Mouse (Mus musculus) T-helper 1 cell (primary cell): Measurements from ENCODE around the gene Jmjd7.

Source experiments
- in situ Hi-C: fragments of 300-600 bp; cut with MboI, MseI; formaldehyde crosslinking; loops from one replicate; pipeline ENCODE4 v1.15.1; 2025; ENCODE audit warnings: high pct_unique_total_duplicates

Gene Jmjd7

GRCm38 (mm10) chr2:120011462-120012200 is 15.7 kb upstream of the Jmjd7 start:
- in situ Hi-C loops: no loop called here

DNA sequence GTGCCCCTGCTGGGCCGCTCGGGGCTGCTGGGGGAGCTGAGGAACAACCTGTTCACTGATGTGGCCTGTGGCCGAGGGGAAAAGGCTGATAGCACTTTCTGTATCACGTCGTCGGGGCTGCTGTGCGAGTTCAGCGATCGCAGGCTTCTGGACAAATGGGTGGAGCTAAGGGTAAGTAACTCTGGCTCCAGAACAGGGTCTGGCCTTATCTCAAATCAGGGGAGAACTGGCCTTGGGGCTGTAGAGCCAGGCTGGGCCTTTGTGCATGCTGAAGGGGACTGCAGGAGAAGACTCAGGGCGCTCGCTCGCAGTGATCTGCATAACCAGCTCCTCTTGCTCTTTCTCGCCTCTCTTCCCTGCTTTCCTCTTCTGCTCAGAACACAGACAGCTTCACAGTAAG is 14.4 kb upstream of the Jmjd7 start:
- in situ Hi-C loops: no loop called here

- in situ Hi-C loops: no loop called here
Observed at GRCm38 (mm10) chr2:120013831-120014486, 13.3 kb upstream of the Jmjd7 start.

- in situ Hi-C loops: loop anchor here (5.0 kb wide), 1 partner anchor 44 kb away; the partner anchor contains the start of gene Mapkbp1
Observed at GRCm38 (mm10) chr2:120015882-120016281, 11.4 kb upstream of the Jmjd7 start.

DNA sequence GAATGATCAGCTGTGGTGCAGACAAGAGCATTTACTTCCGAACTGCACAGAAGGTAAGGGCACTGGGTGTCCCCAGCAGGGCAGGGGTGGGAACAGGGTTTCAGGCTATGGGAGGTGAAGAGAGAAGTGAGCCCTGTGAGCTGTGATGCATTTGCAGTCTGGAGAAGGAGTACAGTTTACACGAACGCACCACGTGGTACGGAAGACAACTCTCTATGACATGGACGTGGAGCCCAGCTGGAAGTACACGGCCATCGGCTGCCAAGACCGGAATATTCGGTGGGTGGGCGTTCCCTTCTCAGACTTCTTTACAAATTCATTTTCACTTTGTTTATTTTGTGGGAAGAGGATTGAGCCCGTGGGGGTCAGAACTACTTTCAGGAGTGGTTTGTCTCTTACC is 9.7 kb upstream of the Jmjd7 start:
- in situ Hi-C loops: loop anchor here (5.0 kb wide), 1 partner anchor 45 kb away; the partner anchor contains the start of gene Mapkbp1

- in situ Hi-C loops: no loop called here
Observed at GRCm38 (mm10) chr2:120024337-120024736, 2.9 kb upstream of the Jmjd7 start.

- in situ Hi-C loops: no loop called here
Observed at GRCm38 (mm10) chr2:120027950-120028331, 658 bp downstream of the Jmjd7 start.

DNA sequence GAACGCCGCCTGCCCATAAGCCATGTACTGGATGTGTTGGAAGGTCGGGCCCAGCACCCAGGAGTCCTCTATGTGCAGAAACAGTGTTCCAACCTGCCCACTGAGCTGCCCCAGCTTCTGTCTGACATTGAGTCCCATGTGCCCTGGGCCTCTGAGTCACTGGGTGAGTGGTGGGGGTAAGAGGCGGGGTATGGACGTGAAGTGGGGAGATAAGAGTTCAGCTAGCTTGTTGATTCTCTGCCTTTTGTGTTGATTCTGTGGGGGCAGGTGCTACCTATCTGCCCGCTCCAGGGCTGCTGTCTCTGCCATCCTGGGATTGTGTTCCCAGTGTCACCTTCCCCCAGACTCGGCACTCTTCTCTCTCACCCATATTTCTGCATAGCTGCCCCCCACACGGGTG is 3.1 kb downstream of the Jmjd7 start:
- in situ Hi-C loops: no loop called here

DNA sequence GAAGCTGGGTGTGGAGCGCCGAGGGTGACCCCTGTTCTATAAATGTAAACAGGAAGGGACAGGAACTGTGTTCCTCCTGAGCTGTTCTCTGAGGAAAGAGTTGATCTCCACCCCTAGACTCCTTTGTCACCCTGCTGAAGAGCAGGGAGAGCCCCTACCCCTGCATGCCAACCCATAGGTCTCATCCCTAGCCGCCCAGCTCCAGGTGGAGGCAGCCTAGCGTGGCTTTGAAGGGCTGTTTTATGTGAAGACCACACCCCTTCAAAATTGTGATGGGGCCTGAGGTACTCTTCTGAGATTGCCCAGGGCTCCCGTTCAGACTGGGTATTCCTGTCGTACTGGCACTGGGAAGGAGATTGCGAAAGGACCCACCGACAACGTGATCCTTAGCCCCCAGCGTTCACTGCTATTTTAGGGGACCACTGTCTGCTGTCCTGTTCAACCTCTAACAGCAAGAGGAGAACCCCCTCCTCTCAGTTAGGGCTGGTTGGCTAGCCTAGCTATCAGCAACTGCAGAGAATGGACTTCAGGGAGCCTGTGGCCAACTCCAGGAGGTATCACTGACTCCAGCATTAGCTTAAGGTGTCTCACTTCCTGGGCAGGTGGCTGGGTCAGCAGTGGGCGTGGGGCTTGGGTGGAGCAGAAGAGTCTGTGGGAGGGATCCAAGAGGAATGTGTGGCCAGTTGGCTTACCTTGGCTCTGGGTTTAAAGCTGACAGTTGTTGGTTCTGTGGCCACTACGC is 5.6 kb downstream of the Jmjd7 start, which contains the start of gene Pla2g4b:
Gene Pla2g4b, plus strand, starts transcription at position 692 of the 742 bp plus-strand sequence.
- in situ Hi-C loops: no loop called here

DNA sequence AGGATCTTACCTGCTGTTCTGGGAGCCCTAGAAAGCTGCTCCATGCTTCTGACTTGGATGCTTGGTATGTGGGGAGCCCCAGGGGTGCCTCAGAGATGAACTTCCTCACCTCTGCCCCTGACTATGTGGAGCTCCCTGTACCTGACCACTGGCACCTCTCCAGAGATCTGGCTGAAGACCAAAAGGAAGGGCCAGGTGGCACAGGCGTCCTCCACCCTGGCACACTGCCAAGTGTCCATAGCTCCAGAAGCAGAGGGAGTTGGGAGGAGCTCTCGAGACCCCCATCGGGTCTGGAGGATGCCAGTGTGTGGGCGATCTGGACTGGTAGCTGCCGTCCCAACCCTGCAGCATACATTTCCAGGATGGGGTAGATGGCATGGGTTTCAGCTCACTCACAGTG is 6.4 kb downstream of the Jmjd7 start:
- in situ Hi-C loops: no loop called here

GRCm38 (mm10) chr2:120037744-120038143 is 10.5 kb downstream of the Jmjd7 start:
- in situ Hi-C loops: no loop called here

GRCm38 (mm10) chr2:120040991-120041390 is 13.7 kb downstream of the Jmjd7 start:
- in situ Hi-C loops: no loop called here

DNA sequence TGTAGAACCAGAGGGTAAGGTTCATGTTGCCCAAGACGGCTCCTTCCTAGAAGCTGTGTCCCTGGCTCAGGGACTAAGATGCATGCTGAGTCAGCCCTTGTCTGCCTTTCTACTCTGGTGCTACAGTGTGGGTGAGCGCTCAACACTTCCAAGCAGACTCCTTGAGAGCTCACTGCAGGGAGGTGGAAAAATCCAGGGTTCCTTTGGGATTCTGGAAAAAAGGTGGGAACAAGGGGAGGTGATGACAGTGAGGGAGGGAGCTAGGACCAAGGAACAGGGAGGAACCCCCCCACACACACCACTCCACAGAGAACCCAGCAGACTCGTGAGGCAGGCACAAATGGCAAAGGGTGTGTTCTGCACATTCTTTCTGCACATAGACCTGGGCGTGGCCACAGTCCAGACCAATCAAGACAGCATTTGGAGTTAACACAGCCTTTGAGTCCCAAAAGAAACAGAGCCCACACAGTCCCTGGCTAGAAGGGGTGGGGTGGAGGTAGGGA is 16.9 kb downstream of the Jmjd7 start:
- in situ Hi-C loops: no loop called here

DNA sequence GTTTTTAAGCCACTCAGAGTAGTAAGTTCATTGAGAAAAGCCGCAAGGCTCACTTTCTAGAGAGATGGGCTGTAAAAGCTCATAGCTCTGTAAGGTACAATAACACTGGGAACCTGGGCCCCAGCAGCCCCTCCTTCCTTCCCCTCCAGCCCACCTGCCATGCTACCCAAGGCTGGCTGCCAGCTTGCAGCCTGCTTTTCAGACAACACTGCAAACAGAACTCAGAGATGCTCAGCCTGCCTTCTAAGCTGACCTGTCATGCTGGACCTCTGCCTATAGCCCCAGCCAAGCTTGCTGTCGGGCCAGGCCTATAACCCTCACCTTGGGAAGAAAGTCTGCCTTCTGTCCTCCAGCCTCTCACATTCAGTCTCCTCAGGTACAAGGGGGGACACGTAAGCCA is 17.4 kb downstream of the Jmjd7 start:
- in situ Hi-C loops: no loop called here

- in situ Hi-C loops: no loop called here
Observed at GRCm38 (mm10) chr2:120046486-120047310, 19.4 kb downstream of the Jmjd7 start.

DNA sequence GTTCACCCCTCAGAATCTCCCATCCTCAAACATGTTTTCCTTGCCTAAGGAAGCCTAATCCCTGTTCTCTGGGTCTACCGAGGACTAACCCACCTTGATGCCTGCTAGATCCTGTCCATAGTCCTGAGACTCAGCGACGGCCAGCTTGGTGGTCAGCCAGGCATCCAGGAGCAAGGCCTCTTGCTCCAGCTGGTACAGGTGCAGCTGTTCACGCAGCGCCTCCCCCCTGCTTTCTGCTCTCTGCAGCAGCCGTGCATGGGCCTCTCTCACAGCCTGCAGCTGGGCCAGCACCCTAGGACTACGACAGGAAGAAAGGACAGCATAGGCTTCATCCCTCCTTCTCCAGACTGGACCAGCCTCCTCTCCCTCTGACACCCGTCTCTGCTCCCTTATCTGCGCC is 20.9 kb downstream of the Jmjd7 start:
- in situ Hi-C loops: no loop called here

DNA sequence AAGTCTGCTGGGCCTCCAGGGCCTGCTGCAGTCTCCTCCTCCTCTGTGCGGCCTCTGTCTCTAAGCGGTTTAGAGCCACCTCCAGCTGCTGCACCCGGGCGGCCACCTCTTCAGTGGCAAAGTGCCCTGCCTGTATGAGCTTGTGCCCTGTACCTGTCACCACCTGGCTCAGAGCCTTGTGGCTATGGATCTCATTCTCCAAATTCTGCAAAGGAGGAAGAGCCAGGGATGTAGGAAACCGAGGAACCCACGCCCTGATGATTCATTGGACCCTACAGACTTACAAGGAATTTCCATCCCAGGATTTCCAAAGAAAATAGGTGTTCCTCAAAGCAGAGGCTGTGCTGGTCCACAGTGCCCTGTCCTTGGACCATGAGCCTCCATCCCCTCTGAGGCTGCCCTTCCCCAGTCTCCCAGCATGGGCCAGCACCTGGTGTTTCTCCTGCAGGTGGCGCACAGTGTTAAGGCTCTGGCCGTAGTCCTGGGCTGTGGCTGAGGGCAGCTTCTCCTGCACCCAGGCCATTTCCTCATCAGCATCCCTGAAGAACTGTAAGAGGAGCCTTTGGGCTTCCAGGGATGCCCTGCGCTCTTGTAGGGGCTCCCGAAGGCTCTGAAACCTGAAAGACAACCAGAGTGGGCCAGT is 22.5 kb downstream of the Jmjd7 start:
- in situ Hi-C loops: no loop called here

DNA sequence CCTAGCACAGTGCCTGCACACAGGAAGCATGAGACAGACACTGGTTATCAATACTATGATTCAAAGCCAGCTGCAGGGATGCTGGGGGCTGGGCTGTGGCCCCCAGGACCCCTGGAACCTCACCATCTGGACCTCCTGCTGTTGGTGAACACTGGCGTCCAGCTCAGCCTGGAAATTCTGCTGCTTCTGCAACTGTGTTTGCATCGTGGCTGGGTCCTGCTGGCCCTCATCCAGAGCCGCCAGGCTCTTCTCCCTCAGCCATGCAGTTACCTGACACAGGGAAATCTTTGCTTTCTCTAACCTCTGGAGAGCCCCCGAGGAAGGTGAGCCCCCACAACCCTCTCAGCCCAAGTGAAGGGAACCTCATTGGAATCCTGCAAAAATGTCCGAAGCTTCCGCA is 24.1 kb downstream of the Jmjd7 start:
- in situ Hi-C loops: no loop called here

DNA sequence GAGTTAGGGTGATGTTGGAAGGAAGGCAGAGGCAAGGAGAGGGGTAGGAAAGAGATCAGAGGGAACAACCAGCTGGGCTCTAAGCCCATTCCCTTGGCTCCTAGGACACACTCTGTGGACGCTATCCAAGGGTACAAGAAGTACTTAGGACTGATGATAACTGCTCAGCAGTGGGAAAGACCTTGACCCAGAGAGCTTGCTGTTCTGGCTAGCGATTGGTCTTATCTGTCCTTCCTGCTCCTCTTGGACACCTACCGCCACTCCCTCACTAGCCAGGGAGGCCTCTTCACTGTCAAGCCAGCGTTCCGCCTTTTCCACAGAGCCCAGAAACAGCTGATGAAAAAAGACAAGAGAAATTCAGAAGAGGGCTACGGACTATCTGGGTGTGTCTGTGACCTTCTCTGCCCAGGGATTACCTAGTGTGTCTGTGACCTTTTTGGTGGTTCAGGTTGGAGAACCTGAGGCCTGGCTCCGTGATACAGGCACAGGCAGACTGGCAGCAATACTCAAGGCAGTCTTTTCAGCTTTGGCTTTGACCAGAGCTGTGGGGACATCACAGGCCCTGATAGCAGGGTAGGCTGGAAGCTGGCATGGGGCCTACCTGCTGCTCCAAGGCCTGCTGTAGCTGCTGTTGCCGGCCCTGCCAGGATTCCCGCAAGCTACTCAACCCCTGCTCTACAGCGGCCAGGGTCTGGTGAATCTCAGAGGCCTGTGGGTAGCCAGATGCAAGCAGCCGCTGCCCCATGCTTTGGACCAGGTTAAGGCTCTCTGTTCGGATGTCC is 27.7 kb downstream of the Jmjd7 start:
- in situ Hi-C loops: no loop called here

GRCm38 (mm10) chr2:120055923-120056322 is 28.6 kb downstream of the Jmjd7 start:
- in situ Hi-C loops: no loop called here
